Mouse (Mus musculus) gastrocnemius, adult 8-10 months (tissue): Measurements from ENCODE around the gene Mtmr3. TPM values are rescaled to one million over a fixed set of nuclear protein-coding genes. Genes with fewer than 3 reads are reported as not detected.

Experiments used
- total RNA-seq, 4 experiments: library from RNA; stranded (reverse); gene quantifications; 2 replicates each; pipeline ENCODE4 v1.2.4; 2022

Gene Mtmr3
- total RNA-seq, 4 experiments from 2014 or later = 45.9 to 59.7 (median 51.7) TPM

Other genes with a start within 250 kb of the Mtmr3 start
- gene Hormad2, start 153.8 kb downstream of the Mtmr3 start, total RNA-seq = not detected
- not detected for gene Gm11032, start 25.2 kb upstream of the Mtmr3 start, total RNA-seq
- gene Ascc2, start 42.9 kb upstream of the Mtmr3 start, total RNA-seq = 10 to 100 TPM; 15.6 to 18.7 (median 16.5) TPM
- 1,000 to 10,000 TPM in 1 of 4 experiments, 100 to 1,000 TPM in 3; 882 to 1,031 (median 959) TPM for gene Uqcr10, start 109.5 kb upstream of the Mtmr3 start, total RNA-seq
- 10 to 100 TPM; 19.6 to 26.9 (median 24.7) TPM for gene Zmat5, start 109.8 kb upstream of the Mtmr3 start, total RNA-seq
- under 1 TPM in 2 of 4 experiments, not detected in 2; 0.10 to 0.12 TPM for gene Cabp7, start 151.9 kb upstream of the Mtmr3 start, total RNA-seq